ENCODE assay signal across 9 mouse cellular contexts in genomic region chr19:45229378-45230135, GRCm38 (mm10). TPM values are rescaled to one million over a fixed set of nuclear protein-coding genes. Genes with fewer than 3 reads are reported as not detected.
DNase-seq lines count a peak whose midpoint lies in the region; ATAC-seq and TF ChIP-seq lines count a peak whose summit lies in the region.
"Had no signal": no experiment of that assay in that cellular context is flagged by ENCODE, and none has a peak within 500 bp of the region (broad histone marks: within the 10 kb centered on the region; RNA-seq: fewer than 3 reads in every experiment).

No protein-coding gene starts in this region.

- H3K4me3 ChIP-seq in forebrain, embryonic 10.5 days = no peak overlapping the region
- H3K4me3 ChIP-seq in forebrain, embryonic 14.5 days (ENCODE audit: low read depth, low read length) = no peak overlapping the region; the same call in 1 of the 2 replicates
- peak overlapping the region; percentile 18 for H3K4me3 ChIP-seq in limb, embryonic 15.5 days
- no peak overlapping the region for H3K4me3 ChIP-seq in cerebellum, adult 2 months (replicated peaks; ENCODE audit: insufficient read depth, low read depth, low read length)

- H3K9me3 ChIP-seq in forebrain, embryonic 10.5 days = no peaks in the 10 kb centered on the region
- no peaks in the 10 kb centered on the region for H3K9me3 ChIP-seq in forebrain, embryonic 14.5 days (replicated peaks; ENCODE audit: control insufficient read depth, low read length)
- H3K9me3 ChIP-seq in limb, embryonic 15.5 days = no peaks in the 10 kb centered on the region

- WGBS in forebrain, embryonic 10.5 days = under 1% methylated on average over 33 of the region's 33 CpGs
- WGBS in forebrain, embryonic 14.5 days = under 1% methylated on average over 33 of the region's 33 CpGs
- WGBS in limb, embryonic 15.5 days = under 1% methylated on average over 33 of the region's 33 CpGs
- WGBS in cerebellum, adult 2 months = 3% methylated on average over 33 of the region's 33 CpGs

- peaks cover 42% of the 10 kb centered on the region for H3K4me1 ChIP-seq in forebrain, embryonic 10.5 days
- 0 out of 2 replicates have a peak, but pooled peaks cover 7% of the 10 kb centered on the region for H3K4me1 ChIP-seq in forebrain, embryonic 14.5 days (ENCODE audit: control insufficient read depth, insufficient read depth, low read length)
- H3K4me1 ChIP-seq in limb, embryonic 15.5 days = peaks cover 47% of the 10 kb centered on the region
- H3K4me1 ChIP-seq in cerebellum, adult 2 months (ENCODE audit: control insufficient read depth, insufficient read depth, low read length) = no peaks in the 10 kb centered on the region

- H3K27ac ChIP-seq in forebrain, embryonic 10.5 days = no peak overlapping the region
- no peak overlapping the region for H3K27ac ChIP-seq in forebrain, embryonic 14.5 days (ENCODE audit: low read depth, low read length)
- no peak overlapping the region for H3K27ac ChIP-seq in limb, embryonic 15.5 days
- no peak overlapping the region for H3K27ac ChIP-seq in cerebellum, adult 2 months (ENCODE audit: insufficient read depth, low read length)

- ATAC-seq in forebrain, embryonic 14.5 days = no peak
- ATAC-seq in limb, embryonic 15.5 days (ENCODE audit: insufficient number of reproducible peaks, low FRiP score, low TSS enrichment, low read depth) = no peak

- no peak for TF ChIP-seq CTCF in cerebellum, adult 2 months (IDR thresholded peaks at IDR 0.05; ENCODE audit: borderline replicate concordance, insufficient read depth, low read depth, low read length)

- no peak overlapping the region for H3K4me2 ChIP-seq in forebrain, embryonic 14.5 days (ENCODE audit: low read length)
- H3K4me2 ChIP-seq in limb, embryonic 15.5 days = peak overlapping the region; percentile 15; the same call in 1 of the 2 replicates

- H3K27me3 ChIP-seq in forebrain, embryonic 10.5 days (ENCODE audit: poor library complexity, severe bottlenecking) = peaks cover 100% of the 10 kb centered on the region
- H3K27me3 ChIP-seq in forebrain, embryonic 14.5 days (replicated peaks; ENCODE audit: control insufficient read depth, insufficient read depth, low read length) = peaks cover 93% of the 10 kb centered on the region
- H3K27me3 ChIP-seq in limb, embryonic 15.5 days = peaks cover 98% of the 10 kb centered on the region
- peaks cover 35% of the 10 kb centered on the region; the same call in 1 of the 2 replicates for H3K27me3 ChIP-seq in cerebellum, adult 2 months (ENCODE audit: control insufficient read depth, insufficient read depth, low read length)

- peak; percentile 44 for DNase-seq in forebrain, embryonic 10.5 days (ENCODE audit: extremely low spot score, low spot score)
- no peak for DNase-seq in forebrain, embryonic 14.5 days (ENCODE audit: low spot score)
- DNase-seq in retina, embryonic 14.5 days (ENCODE audit: low spot score) = peak; percentile 40
- DNase-seq in retina, postnatal 1 day = no peak
- DNase-seq in urinary bladder, adult 18-20 months (ENCODE audit: low spot score in 2 of 2) = no peak
- no peak for DNase-seq in cerebellum, adult 2 months
- no peak for DNase-seq in left cerebral cortex, adult 8-10 months (ENCODE audit: low spot score in 2 of 2)

- TF ChIP-seq POLR2A in cerebellum, adult 2 months (IDR thresholded peaks at IDR 0.05; ENCODE audit: borderline replicate concordance, insufficient read depth, low read length) = no peak

- H3K36me3 ChIP-seq in forebrain, embryonic 10.5 days (replicated peaks) = no peaks in the 10 kb centered on the region
- no peaks in the 10 kb centered on the region for H3K36me3 ChIP-seq in forebrain, embryonic 14.5 days (ENCODE audit: control insufficient read depth, insufficient read depth, low read length)
- no peaks in the 10 kb centered on the region for H3K36me3 ChIP-seq in limb, embryonic 15.5 days

- H3K9ac ChIP-seq in forebrain, embryonic 14.5 days (ENCODE audit: low read length) = no peak overlapping the region
- no peak overlapping the region for H3K9ac ChIP-seq in limb, embryonic 15.5 days

RNA-seq across cellular contexts. Expression of gene Lbx1, which starts 6.1 kb away (rescaled TPM):
- polyA plus RNA-seq in forebrain, embryonic 10.5 days (2016; fragmentation: Nextera tagmentation; extraction: Ambion mirVana) = not detected in 2 replicates
- 0.09 TPM in 1 of 2 replicates, not detected in the other for polyA plus RNA-seq in forebrain, embryonic 14.5 days (2014; fragmentation: Nextera tagmentation; extraction: Ambion mirVana)
- polyA plus RNA-seq in limb, embryonic 15.5 days (2015; fragmentation: Nextera tagmentation; extraction: Ambion mirVana) = 0.64 and 1.5 TPM in 2 replicates
- polyA plus RNA-seq in cerebellum, adult 2 months (2012; rRNA removed) = 5.4 and 6.0 TPM in 2 replicates
- not detected for total RNA-seq in left cerebral cortex, adult 8-10 months (2022)
- total RNA-seq: monocyte, adult 5-6 weeks had no signal

Comparison
In these comparisons a context has a peak if more than half of its experiments do, and no peak if none do; other contexts are left out.
1. DNase-seq: peak in forebrain, embryonic 10.5 days (single experiment) and retina, embryonic 14.5 days (single experiment); none in forebrain, embryonic 14.5 days (single experiment), retina, postnatal 1 day (single experiment), urinary bladder, adult 18-20 months (0 of 2), cerebellum, adult 2 months (0 of 2) and left cerebral cortex, adult 8-10 months (0 of 2).